Mouse (Mus musculus) adipose tissue, adult 10 weeks (tissue): ENCODE measurements around the gene Rab36. TPM values are rescaled to one million over a fixed set of nuclear protein-coding genes. Genes with fewer than 3 reads are reported as not detected.

ENCODE experiments used
- polyA plus RNA-seq: library from polyadenylated mRNA; stranded (reverse); fragments of 350-450 nt; fragmentation: Illumina TruSeq; extraction: RNeasy Lipid Tissue Mini Kit (QIAGEN cat#74804); gene quantifications from one replicate; pipeline ENCODE4 v1.2.3, GENCODE M21; 2014; ENCODE audit warnings: low read depth, low replicate concordance

Rab36 gene
- 4.9 TPM for polyA plus RNA-seq

GRCm38 (mm10) chr10:75036883-75037379 lies at the start of gene Rab36:
Gene Rab36, plus strand, starts transcription at chr10:75037058.

GRCm38 (mm10) chr10:75032395-75032794 lies 4.5 kb upstream of the Rab36 start, which contains the start of gene Rsph14:
Gene Rsph14, minus strand, starts transcription at chr10:75032586.

GRCm38 (mm10) chr10:75060217-75060842 lies 23.5 kb downstream of the Rab36 start, which contains the start of gene Bcr:
Gene Bcr, plus strand, starts transcription at chr10:75060592.

Other genes starting within 250 kb of the Rab36 start
- 2.3 TPM for gene Gnaz, start 69.9 kb upstream of the Rab36 start, polyA plus RNA-seq
- gene Rsph14, start 4.5 kb upstream of the Rab36 start, polyA plus RNA-seq: 1.8 TPM
- gene Bcr, start 23.5 kb downstream of the Rab36 start, polyA plus RNA-seq: 28.5 TPM
- 27.0 TPM for gene Specc1l, start 175.0 kb downstream of the Rab36 start, polyA plus RNA-seq